Mouse (Mus musculus): ENCODE measurements at regions not wholly inside any gene's neighbourhood (a gene's known extent, or its start where the extent isn't known, plus 50 kb on each side); places are given as distances from the start of the nearest gene placed in this dataset.

- TF ChIP-seq CTCF (IDR thresholded peaks at IDR 0.05; ENCODE audit: borderline replicate concordance, extremely low read depth, insufficient read depth, insufficient read length) = no peak
- no peak for TF ChIP-seq POLR2A (IDR thresholded peaks at IDR 0.05; ENCODE audit: borderline replicate concordance, extremely low read depth, insufficient read depth, insufficient read length, poor library complexity, severe bottlenecking)
Measured at GRCm38 (mm10) chr13:107484630-107484998, 462.7 kb upstream of the Kif2a start.

Data from brain, embryonic 14.5 days (tissue).